Mouse (Mus musculus) T-helper 2 cell (primary cell): ENCODE results near the gene 4933402N03Rik.

Experiments used
- in situ Hi-C: fragments of 300-600 bp; cut with MboI, MseI; formaldehyde crosslinking; loops from one replicate; pipeline ENCODE4 v1.15.1; 2025; ENCODE audit warnings: high pct_unique_total_duplicates

4933402N03Rik gene

DNA sequence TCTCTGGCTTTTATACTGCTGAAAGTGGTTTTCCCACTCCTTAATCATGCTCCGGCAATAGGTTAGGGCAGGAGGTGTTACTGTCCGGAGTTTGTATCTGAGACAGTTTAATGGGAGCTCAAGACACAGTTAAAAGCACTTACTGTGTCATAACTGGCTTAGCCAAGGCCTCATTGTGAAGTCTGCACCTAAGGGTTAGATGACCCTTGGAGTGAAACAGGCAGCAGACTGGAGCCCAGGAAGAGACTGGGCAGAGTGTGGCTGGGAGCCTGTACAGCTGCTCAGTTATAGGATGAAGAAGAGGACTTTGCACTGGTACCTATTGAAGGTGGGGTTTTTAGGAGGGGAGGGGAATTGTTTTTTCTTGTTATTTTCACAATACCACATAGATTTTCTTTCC lies at the start of gene 4933402N03Rik:
TSS of gene 4933402N03Rik (minus strand) at position 101 of the 400 bp plus-strand sequence.
- in situ Hi-C loops: no loop called here

GRCm38 (mm10) chr7:131187996-131188395 lies 41.9 kb upstream of the 4933402N03Rik start:
- in situ Hi-C loops: no loop called here

GRCm38 (mm10) chr7:131187047-131187446 lies 40.9 kb upstream of the 4933402N03Rik start:
- in situ Hi-C loops: no loop called here

DNA sequence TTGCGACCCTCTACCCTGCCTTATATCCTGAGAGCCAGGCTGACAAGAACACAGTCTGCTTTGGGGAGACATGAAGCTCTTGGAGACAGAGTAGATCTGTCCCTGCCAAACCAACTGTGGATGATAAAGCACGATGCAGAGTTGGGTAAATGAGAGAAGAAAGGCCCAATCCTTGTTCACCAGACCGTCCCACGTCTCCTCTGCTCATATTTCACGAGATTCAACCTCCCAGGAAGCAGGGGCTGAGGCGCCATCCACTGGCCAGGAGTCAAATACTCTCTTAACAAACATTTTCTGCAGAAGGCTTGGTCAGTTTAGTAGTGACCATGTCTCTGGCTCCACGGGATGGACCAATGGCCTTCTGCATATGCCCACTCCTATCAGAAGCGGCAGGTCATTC lies 38.2 kb upstream of the 4933402N03Rik start:
- in situ Hi-C loops: no loop called here

GRCm38 (mm10) chr7:131182685-131183084 lies 36.6 kb upstream of the 4933402N03Rik start:
- in situ Hi-C loops: no loop called here

DNA sequence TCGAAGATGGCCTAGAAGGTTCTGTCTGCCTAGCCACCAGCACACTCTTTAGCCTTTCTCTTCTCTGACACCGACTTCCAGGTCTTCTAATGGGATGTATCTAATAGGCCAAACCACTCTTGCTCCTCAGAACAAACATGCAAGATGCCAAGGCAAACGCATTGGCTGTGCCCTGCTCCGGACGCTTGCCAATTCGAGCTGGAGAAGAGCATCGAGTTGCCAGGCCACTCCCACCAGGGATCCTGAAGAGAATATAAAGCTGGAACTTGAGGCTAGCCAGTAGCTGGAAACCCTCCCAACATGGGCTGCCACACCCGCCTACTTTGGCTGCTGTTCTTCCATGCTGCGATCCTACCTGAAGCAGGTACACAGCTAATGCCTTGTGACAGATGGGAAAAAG lies 28.0 kb upstream of the 4933402N03Rik start, which contains the start of gene 5430419D17Rik:
TSS of gene 5430419D17Rik (plus strand) at position 282 of the 400 bp plus-strand sequence.
- in situ Hi-C loops: no loop called here

DNA sequence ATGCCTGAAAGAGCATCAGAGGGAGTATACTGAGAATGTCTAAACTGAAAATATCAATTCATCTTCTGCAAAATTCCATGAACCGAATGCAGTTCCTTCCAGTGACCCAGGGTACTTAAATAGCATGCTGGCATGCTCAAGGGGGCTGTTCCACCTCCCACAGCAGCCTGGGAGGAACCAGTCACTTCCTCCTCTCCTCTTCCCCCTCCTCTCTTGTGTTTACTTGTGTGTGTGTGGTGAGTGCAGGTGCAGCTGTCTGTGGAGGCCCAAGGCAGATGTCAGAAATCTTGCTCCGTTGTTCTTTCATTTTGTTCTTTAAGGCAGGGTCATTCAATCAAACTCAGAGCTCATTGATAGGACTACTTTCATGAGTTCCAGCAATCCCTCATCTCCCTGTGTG lies 23.0 kb upstream of the 4933402N03Rik start:
- in situ Hi-C loops: no loop called here

DNA sequence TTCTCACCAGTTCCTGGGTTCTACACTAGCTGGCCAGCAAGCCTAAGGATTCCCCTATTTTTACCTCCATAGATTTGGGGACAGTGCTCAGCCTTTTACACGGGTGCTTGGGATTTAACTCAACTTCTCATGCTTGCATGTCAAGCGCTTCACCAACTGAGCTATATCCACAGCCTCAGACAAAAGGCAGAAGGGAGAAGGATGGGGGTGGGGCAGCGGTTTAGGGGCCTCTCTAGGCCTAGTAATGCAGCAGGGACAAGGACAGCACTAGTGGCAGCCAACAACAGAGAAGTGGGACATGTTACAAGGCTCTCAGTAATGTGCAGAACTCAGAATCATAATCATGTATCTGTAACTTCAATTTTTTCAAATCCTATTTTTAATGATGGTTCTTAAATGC lies 21.7 kb upstream of the 4933402N03Rik start:
- in situ Hi-C loops: no loop called here

DNA sequence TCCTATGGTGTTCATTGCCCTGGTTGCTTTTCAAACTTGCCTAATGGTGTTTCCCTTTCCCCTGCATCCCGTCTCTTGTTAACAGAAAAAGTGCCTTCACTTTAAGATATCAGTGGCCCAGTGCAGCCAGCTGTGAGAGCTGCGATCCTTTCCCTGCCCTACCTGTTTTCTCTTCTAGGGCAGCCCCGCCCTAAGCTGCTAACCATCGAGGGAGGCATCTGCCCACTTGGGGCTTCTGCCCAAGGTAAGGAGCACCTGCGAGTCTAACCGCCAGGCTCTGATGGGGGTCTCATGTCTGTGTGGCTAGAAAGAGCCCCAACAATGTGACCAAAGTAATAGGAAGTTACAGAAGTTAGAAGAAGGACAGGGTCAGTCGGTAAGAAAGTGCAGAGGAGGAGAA lies 16.1 kb upstream of the 4933402N03Rik start:
- in situ Hi-C loops: no loop called here

- in situ Hi-C loops: no loop called here
These were observed 6.9 kb upstream of the 4933402N03Rik start for GRCm38 (mm10) chr7:131153044-131153443.

DNA sequence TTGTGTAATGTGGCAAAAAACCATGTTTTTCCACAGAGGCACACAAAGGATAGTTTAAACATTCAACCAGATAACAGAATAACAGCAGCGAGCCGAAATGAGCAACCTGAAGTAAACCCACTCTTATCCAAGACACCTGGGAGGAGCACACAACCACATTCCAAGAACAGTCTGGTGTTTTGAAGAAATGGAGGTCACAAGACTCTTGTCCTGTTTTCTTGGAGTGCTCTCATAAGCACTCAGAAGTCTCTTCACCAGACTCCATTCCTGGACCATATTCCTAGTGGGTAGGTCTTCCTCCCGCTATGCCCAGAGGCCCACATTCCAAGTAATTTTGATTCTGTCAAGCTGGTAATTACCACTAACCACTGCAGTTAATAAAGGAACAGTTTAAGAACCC lies 4.1 kb upstream of the 4933402N03Rik start:
- in situ Hi-C loops: no loop called here

- in situ Hi-C loops: no loop called here
These were observed 12.9 kb downstream of the 4933402N03Rik start for GRCm38 (mm10) chr7:131133181-131133580.

DNA sequence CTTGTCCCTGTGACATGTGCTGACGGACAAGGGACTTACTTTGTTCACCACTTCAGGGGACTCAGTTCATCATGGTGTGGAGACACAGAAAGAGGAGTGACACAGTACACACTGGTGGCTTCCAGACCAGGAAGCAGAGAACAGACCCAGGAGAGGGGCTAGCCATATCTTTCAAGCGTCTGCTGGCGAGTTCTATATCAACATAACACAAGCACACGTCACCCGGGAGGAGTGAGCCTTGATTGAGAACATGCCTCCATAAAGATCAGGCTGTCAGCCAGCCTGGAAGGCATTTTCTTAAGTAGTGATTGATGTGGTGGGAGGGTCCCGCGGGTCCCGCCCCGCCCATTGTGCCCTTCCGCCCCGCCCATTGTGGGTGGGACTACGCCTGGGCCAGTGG lies 16.1 kb downstream of the 4933402N03Rik start:
- in situ Hi-C loops: no loop called here

DNA sequence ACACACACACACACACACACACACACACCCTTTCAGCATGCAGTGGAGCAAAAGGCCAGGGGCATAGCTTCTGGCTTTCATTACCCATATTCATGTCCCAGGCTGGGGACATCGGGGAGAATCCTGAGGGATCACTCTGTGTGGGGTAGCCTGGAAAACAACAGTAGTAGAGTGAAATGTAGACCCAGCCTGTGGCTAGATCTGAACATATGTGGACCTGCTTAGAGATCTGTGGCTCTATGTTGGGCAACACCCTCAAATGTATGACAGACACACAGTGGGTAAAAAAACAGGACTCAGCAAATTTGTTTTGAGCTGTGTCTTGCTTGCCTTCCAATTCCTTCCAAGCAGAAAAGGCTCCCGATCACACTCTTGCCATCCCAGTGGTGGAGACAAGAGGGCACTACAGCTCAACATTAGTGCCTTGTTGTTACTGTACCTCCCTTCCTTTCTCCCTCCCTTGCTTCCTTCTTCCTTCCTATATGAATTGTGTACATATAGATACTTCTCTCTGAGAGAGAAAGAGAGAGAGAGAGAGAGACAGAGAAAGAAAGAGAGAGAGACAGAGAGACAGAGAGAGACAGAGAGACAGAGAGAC lies 23.8 kb downstream of the 4933402N03Rik start:
- in situ Hi-C loops: no loop called here

- in situ Hi-C loops: no loop called here
These were observed 31.7 kb downstream of the 4933402N03Rik start for GRCm38 (mm10) chr7:131114434-131114833.

DNA sequence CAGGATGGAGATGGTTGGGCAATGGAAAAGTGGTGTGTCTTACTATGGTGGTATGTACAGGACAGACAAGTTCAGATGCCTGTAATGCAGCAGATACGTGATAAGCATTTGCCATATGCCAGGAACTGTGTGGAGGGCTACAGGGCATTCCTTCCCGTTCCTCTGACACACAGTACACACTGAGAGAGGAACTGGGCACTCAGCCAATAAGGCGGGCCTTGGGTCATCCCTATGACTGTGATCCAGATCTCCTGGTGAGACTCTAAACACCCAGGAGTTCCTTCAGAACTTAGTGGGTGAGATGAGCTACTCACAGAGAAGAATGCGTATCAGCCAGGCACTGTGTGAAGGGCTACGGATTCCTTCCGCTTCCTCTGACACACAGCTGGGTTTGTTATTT lies 32.4 kb downstream of the 4933402N03Rik start:
- in situ Hi-C loops: no loop called here

GRCm38 (mm10) chr7:131112486-131112885 lies 33.6 kb downstream of the 4933402N03Rik start:
- in situ Hi-C loops: no loop called here
